ENCODE assay signal across 26 mouse cellular contexts in the genomic region with DNA sequence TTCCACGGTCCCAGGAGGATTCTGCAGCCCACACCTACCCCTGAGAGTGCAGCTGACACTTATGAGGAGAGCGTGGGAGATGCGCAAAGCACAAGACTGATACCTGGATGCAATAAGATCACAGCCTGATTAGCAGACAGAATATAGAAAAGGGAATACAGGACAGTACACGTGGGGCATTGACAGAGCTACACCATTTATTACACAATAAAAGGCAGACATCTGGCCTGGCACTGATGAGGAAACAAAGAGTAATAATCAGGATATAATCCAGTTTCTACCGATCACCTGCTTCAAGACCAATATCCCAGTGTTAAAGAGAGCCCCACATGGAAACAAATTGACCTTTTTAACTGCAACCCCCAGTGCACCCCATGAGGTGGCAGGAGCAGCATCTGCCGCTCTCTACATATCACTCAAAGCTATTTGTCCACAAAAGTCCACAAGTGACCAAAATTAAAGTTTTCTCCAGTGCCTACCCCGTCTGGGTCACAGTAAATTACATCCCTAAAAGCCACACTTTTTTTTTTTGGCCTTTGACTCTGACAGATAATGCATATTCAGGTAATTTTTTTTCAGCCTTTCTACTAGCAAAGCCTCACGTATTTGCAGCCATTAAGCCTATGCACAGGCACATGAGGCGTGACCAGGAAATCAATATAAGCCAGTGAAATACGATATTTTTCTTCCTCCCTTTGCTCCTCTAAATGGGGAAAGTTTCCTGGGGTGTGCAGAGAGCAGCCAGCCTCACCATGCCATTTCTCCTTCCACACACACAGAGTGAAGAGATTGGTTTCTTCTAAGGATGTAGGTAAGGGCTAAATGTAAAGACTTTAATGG. TPM values are rescaled to one million over a fixed set of nuclear protein-coding genes. Genes with fewer than 3 reads are reported as not detected.
DNase-seq lines count a peak whose midpoint lies in the region; ATAC-seq lines count a peak whose summit lies in the region.
"Had no signal": no experiment of that assay in that cellular context is flagged by ENCODE, and none has a peak within 500 bp of the region (broad histone marks: within the 10 kb centered on the region; RNA-seq: fewer than 3 reads in every experiment).

No protein-coding gene starts in this region.

- ATAC-seq in kidney, embryonic 16.5 days (ENCODE audit: low FRiP score, low TSS enrichment) = peak; percentile 49; the same call in 1 of the 2 replicates
- ATAC-seq in neural tube, embryonic 12.5 days (ENCODE audit: low FRiP score, low read depth) = peak; percentile 61; the same call in 1 of the 2 replicates
- no peak for ATAC-seq in neural tube, embryonic 15.5 days (ENCODE audit: low FRiP score)
- ATAC-seq in cerebellum, adult (ENCODE audit: insufficient number of reproducible peaks, low FRiP score, low TSS enrichment) = no peak
- no peak for ATAC-seq in forebrain, embryonic 16.5 days
- ATAC-seq: activated CD4-positive, CD25-positive, alpha-beta regulatory T cell, adult 4 months; inflammation-experienced regulatory T-cells, adult 6 months had no signal

- WGBS in kidney, embryonic 16.5 days = 33% methylated on average over 10 of the region's 10 CpGs
- 51% methylated on average over 10 of the region's 10 CpGs for WGBS in neural tube, embryonic 12.5 days
- 41% methylated on average over 10 of the region's 10 CpGs for WGBS in neural tube, embryonic 15.5 days
- WGBS in forebrain, embryonic 16.5 days = 75% methylated on average over 10 of the region's 10 CpGs

- no peaks in the 10 kb centered on the region for H3K36me3 ChIP-seq in kidney, embryonic 16.5 days (ENCODE audit: insufficient read depth, low read length)
- H3K36me3 ChIP-seq in neural tube, embryonic 12.5 days = no peaks in the 10 kb centered on the region
- no peaks in the 10 kb centered on the region for H3K36me3 ChIP-seq in neural tube, embryonic 15.5 days
- no peaks in the 10 kb centered on the region for H3K36me3 ChIP-seq in forebrain, embryonic 16.5 days (ENCODE audit: control insufficient read depth, insufficient read depth)
- H3K36me3 ChIP-seq: forebrain, embryonic 12.5 days; G1E; heart, embryonic 13.5 days; midbrain, embryonic 10.5 days had no signal

- peak; percentile 7 for DNase-seq in embryo, embryonic 10 days (ENCODE audit: low spot score)
- DNase-seq in embryo, embryonic 11 days = no peak
- no peak for DNase-seq in kidney, postnatal 25 days
- DNase-seq: adrenal gland, postnatal 10 days; cerebellum, adult 11 months; cerebellum, postnatal 10 days; right cerebral cortex, adult 18-20 months; thymus, postnatal 36 days had no signal

- no peaks in the 10 kb centered on the region for H3K27me3 ChIP-seq in kidney, embryonic 16.5 days (ENCODE audit: insufficient read depth, low read length)
- no peaks in the 10 kb centered on the region for H3K27me3 ChIP-seq in neural tube, embryonic 12.5 days (replicated peaks)
- H3K27me3 ChIP-seq in neural tube, embryonic 15.5 days (replicated peaks) = no peaks in the 10 kb centered on the region
- H3K27me3 ChIP-seq in forebrain, embryonic 16.5 days (replicated peaks; ENCODE audit: control insufficient read depth, insufficient read depth, low read length) = no peaks in the 10 kb centered on the region
- H3K27me3 ChIP-seq: forebrain, embryonic 12.5 days; heart, embryonic 13.5 days had no signal

- no peak overlapping the region for H3K4me2 ChIP-seq in kidney, embryonic 16.5 days (replicated peaks; ENCODE audit: low read depth, low read length)
- H3K4me2 ChIP-seq in neural tube, embryonic 12.5 days (replicated peaks) = no peak overlapping the region
- H3K4me2 ChIP-seq in neural tube, embryonic 15.5 days = no peak overlapping the region
- H3K4me2 ChIP-seq in forebrain, embryonic 16.5 days (ENCODE audit: low read length) = no peak overlapping the region
- H3K4me2 ChIP-seq: forebrain, embryonic 12.5 days; heart, embryonic 13.5 days had no signal

- H3K9ac ChIP-seq in kidney, embryonic 16.5 days (replicated peaks; ENCODE audit: low read length) = no peak overlapping the region
- no peak overlapping the region for H3K9ac ChIP-seq in neural tube, embryonic 12.5 days
- no peak overlapping the region for H3K9ac ChIP-seq in neural tube, embryonic 15.5 days (replicated peaks)
- no peak overlapping the region for H3K9ac ChIP-seq in forebrain, embryonic 16.5 days (replicated peaks; ENCODE audit: low read depth, low read length)
- H3K9ac ChIP-seq: forebrain, embryonic 12.5 days; heart, embryonic 13.5 days; liver, embryonic 14.5 days had no signal

- H3K27ac ChIP-seq in kidney, embryonic 16.5 days (ENCODE audit: low read length) = no peak overlapping the region
- no peak overlapping the region for H3K27ac ChIP-seq in neural tube, embryonic 12.5 days
- no peak overlapping the region for H3K27ac ChIP-seq in neural tube, embryonic 15.5 days (replicated peaks)
- H3K27ac ChIP-seq in forebrain, embryonic 16.5 days (ENCODE audit: low read length) = no peak overlapping the region
- H3K27ac ChIP-seq: forebrain, embryonic 12.5 days; heart, embryonic 13.5 days; liver, embryonic 14.5 days; macrophage; midbrain, embryonic 10.5 days had no signal

- peaks cover 12% of the 10 kb centered on the region for H3K4me1 ChIP-seq in kidney, embryonic 16.5 days (ENCODE audit: insufficient read depth, low read length)
- H3K4me1 ChIP-seq in neural tube, embryonic 12.5 days = no peaks in the 10 kb centered on the region
- H3K4me1 ChIP-seq in neural tube, embryonic 15.5 days = 0 out of 2 replicates have a peak, but pooled peaks cover 3% of the 10 kb centered on the region
- 0 out of 2 replicates have a peak, but pooled peaks cover under 1% of the 10 kb centered on the region for H3K4me1 ChIP-seq in forebrain, embryonic 16.5 days (replicated peaks; ENCODE audit: control insufficient read depth, insufficient read depth, low read length)
- H3K4me1 ChIP-seq: forebrain, embryonic 12.5 days; heart, embryonic 13.5 days had no signal

- no peak overlapping the region for H3K4me3 ChIP-seq in kidney, embryonic 16.5 days (ENCODE audit: low read length)
- no peak overlapping the region for H3K4me3 ChIP-seq in neural tube, embryonic 12.5 days
- no peak overlapping the region for H3K4me3 ChIP-seq in neural tube, embryonic 15.5 days (replicated peaks)
- H3K4me3 ChIP-seq in forebrain, embryonic 16.5 days (replicated peaks; ENCODE audit: low read length) = no peak overlapping the region
- H3K4me3 ChIP-seq: forebrain, embryonic 12.5 days; heart, embryonic 13.5 days; midbrain, embryonic 10.5 days had no signal

- peaks cover 4% of the 10 kb centered on the region for H3K9me3 ChIP-seq in kidney, embryonic 16.5 days (ENCODE audit: low read length)
- no peaks in the 10 kb centered on the region for H3K9me3 ChIP-seq in neural tube, embryonic 12.5 days
- no peaks in the 10 kb centered on the region for H3K9me3 ChIP-seq in neural tube, embryonic 15.5 days (replicated peaks)
- no peaks in the 10 kb centered on the region for H3K9me3 ChIP-seq in forebrain, embryonic 16.5 days (ENCODE audit: control insufficient read depth, low read length)
- H3K9me3 ChIP-seq: forebrain, embryonic 12.5 days; G1E had no signal

RNA-seq across cellular contexts. Expression of a gene that starts 34.6 kb away (rescaled TPM):
- 2.1 and 2.8 TPM in 2 replicates for polyA plus RNA-seq in kidney, embryonic 16.5 days (2015; fragmentation: Nextera tagmentation; extraction: Ambion mirVana)
- polyA plus RNA-seq in neural tube, embryonic 12.5 days (2016; fragmentation: Nextera tagmentation; extraction: Ambion mirVana) = 53.8 and 61.0 TPM in 2 replicates
- 121 and 137 TPM in 2 replicates for polyA plus RNA-seq in neural tube, embryonic 15.5 days (2015; fragmentation: Nextera tagmentation; extraction: Ambion mirVana)
- polyA plus RNA-seq in forebrain, embryonic 16.5 days (2015; fragmentation: Nextera tagmentation; extraction: Ambion mirVana) = 103 and 127 TPM in 2 replicates
- polyA plus RNA-seq: activated CD4-positive, CD25-positive, alpha-beta regulatory T cell, adult 4 months; G1E; inflammation-experienced regulatory T-cells, adult 6 months had no signal

RNA-seq across cellular contexts. Expression of a gene that starts 42.3 kb away (rescaled TPM):
- 7.3 and 7.8 TPM in 2 replicates for polyA plus RNA-seq in kidney, embryonic 16.5 days (2015; fragmentation: Nextera tagmentation; extraction: Ambion mirVana)
- polyA plus RNA-seq in neural tube, embryonic 12.5 days (2016; fragmentation: Nextera tagmentation; extraction: Ambion mirVana) = 8.1 and 8.9 TPM in 2 replicates
- 10.2 and 11.0 TPM in 2 replicates for polyA plus RNA-seq in neural tube, embryonic 15.5 days (2015; fragmentation: Nextera tagmentation; extraction: Ambion mirVana)
- 11.0 and 12.0 TPM in 2 replicates for polyA plus RNA-seq in forebrain, embryonic 16.5 days (2015; fragmentation: Nextera tagmentation; extraction: Ambion mirVana)

RNA-seq across cellular contexts. Expression of a gene that starts 53.7 kb away (rescaled TPM):
- polyA plus RNA-seq in kidney, embryonic 16.5 days (2015; fragmentation: Nextera tagmentation; extraction: Ambion mirVana) = not detected in 2 replicates
- polyA plus RNA-seq in neural tube, embryonic 12.5 days (2016; fragmentation: Nextera tagmentation; extraction: Ambion mirVana) = not detected in 2 replicates
- 0.05 and 0.08 TPM in 2 replicates for polyA plus RNA-seq in neural tube, embryonic 15.5 days (2015; fragmentation: Nextera tagmentation; extraction: Ambion mirVana)
- not detected in 2 replicates for polyA plus RNA-seq in forebrain, embryonic 16.5 days (2015; fragmentation: Nextera tagmentation; extraction: Ambion mirVana)
- polyA plus RNA-seq: brain, embryonic 14.5 days; forebrain, embryonic 12.5 days; frontal cortex, adult 2 months; G1E; inflammation-experienced regulatory T-cells, adult 6 months; large intestine, adult 2 months; limb, embryonic 14.5 days; liver, embryonic 14.5 days; lung, embryonic 16.5 days; macrophage; midbrain, embryonic 10.5 days had no signal

Comparison
In these comparisons a context has a peak if more than half of its experiments do, and no peak if none do; other contexts are left out.
1. ATAC-seq: peak in kidney, embryonic 16.5 days (single experiment) and neural tube, embryonic 12.5 days (single experiment); none in neural tube, embryonic 15.5 days (single experiment), cerebellum, adult (single experiment) and forebrain, embryonic 16.5 days (single experiment).
2. RNA of a gene that starts 34.6 kb away (polyA plus RNA-seq): 121 to 137 TPM in neural tube, embryonic 15.5 days, 103 to 127 TPM in forebrain, embryonic 16.5 days and 53.8 to 61.0 TPM in neural tube, embryonic 12.5 days; 2.1 to 2.8 TPM in kidney, embryonic 16.5 days; every median in the first group is over 10 times any median in the second.